Mouse (Mus musculus) testis, adult 2 months (tissue): Measurements from ENCODE around the gene Slc5a4b.

Source experiments
- CTCF ChIP-seq: fragments of 200-500 bp; IDR thresholded peaks from 2 replicates; pipeline ENCODE4 v1.5.1; 2012; ENCODE audit warnings: low read depth, mild to moderate bottlenecking, inconsistent platforms, low read length, moderate library complexity; ENCODE audit not compliant: control insufficient read depth, insufficient read depth, insufficient replicate concordance
- POLR2A ChIP-seq: fragments of 200-500 bp; IDR thresholded peaks from 2 replicates; pipeline ENCODE4 v1.6.1; 2012; ENCODE audit warnings: low read depth, mild to moderate bottlenecking, inconsistent platforms, low read length, moderate library complexity; ENCODE audit not compliant: control insufficient read depth

- TF ChIP-seq CTCF: no peak
- no peak for TF ChIP-seq POLR2A
These were observed 36.5 kb upstream of the Slc5a4b start, which contains the start of gene Slc5a4a for GRCm38 (mm10) chr10:76147278-76147677.
